Mouse (Mus musculus) ES-Bruce4 (cell line): ENCODE measurements at regions not wholly inside any gene's neighbourhood (a gene's known extent, or its start where the extent isn't known, plus 50 kb on each side); places are given as distances from the start of the nearest gene placed in this dataset.

Experiments
- CTCF ChIP-seq: IDR thresholded peaks from one replicate; pipeline ENCODE4 v1.8.1; 2011; ENCODE audit warnings: low read depth, low read length
- EP300 ChIP-seq: IDR thresholded peaks from 2 replicates; pipeline ENCODE4 v1.6.1; 2011; ENCODE audit warnings: low read depth, low read length; ENCODE audit not compliant: insufficient read depth
- POLR2A ChIP-seq: IDR thresholded peaks from one replicate; pipeline ENCODE4 v1.8.1; 2011; ENCODE audit warnings: low read length; ENCODE audit not compliant: insufficient read depth

- TF ChIP-seq EP300 = no peak
- no peak for TF ChIP-seq POLR2A
- no peak for TF ChIP-seq CTCF
Observed at GRCm38 (mm10) chr1:193705205-193705604, 335.1 kb upstream of the Camk1g start.
